Mouse (Mus musculus) G1E-ER4 (cell line): Measurements from ENCODE around the gene Gsg1l2. TPM values are rescaled to one million over a fixed set of nuclear protein-coding genes. Genes with fewer than 3 reads are reported as not detected.

ENCODE experiments used
- GATA1 ChIP-seq: IDR thresholded peaks from one replicate; pipeline ENCODE4 v1.8.0; 2012; ENCODE audit warnings: low read length, inconsistent platforms
- polyA plus RNA-seq: library from polyadenylated mRNA; stranded (reverse); fragments of >175 nt; gene quantifications from 2 replicates; pipeline ENCODE4 v1.2.3, GENCODE M21; 2012

Gene Gsg1l2
- not detected in 2 replicates for polyA plus RNA-seq

- TF ChIP-seq GATA1: no peak
Observed at GRCm38 (mm10) chr11:67774379-67774778, at the start of gene Gsg1l2. Gene Gsg1l2 (plus strand): TSS chr11:67774608.

- TF ChIP-seq GATA1: no peak
Observed at GRCm38 (mm10) chr11:67727095-67727494, 47.3 kb upstream of the Gsg1l2 start.

GRCm38 (mm10) chr11:67728726-67729125 lies 45.7 kb upstream of the Gsg1l2 start:
- TF ChIP-seq GATA1: no peak

GRCm38 (mm10) chr11:67731056-67731455 lies 43.4 kb upstream of the Gsg1l2 start:
- no peak for TF ChIP-seq GATA1

- no peak for TF ChIP-seq GATA1
Observed at GRCm38 (mm10) chr11:67733726-67734125, 40.7 kb upstream of the Gsg1l2 start.

GRCm38 (mm10) chr11:67734597-67734996 lies 39.8 kb upstream of the Gsg1l2 start:
- no peak for TF ChIP-seq GATA1

- no peak for TF ChIP-seq GATA1
Observed at GRCm38 (mm10) chr11:67738345-67738744, 36.1 kb upstream of the Gsg1l2 start.

GRCm38 (mm10) chr11:67738846-67739490 lies 35.4 kb upstream of the Gsg1l2 start:
- no peak for TF ChIP-seq GATA1

- no peak for TF ChIP-seq GATA1
Observed at GRCm38 (mm10) chr11:67741569-67741968, 32.8 kb upstream of the Gsg1l2 start.

- TF ChIP-seq GATA1: no peak
Observed at GRCm38 (mm10) chr11:67756287-67756686, 18.1 kb upstream of the Gsg1l2 start.

- TF ChIP-seq GATA1: no peak
Observed at GRCm38 (mm10) chr11:67757373-67758167, 16.8 kb upstream of the Gsg1l2 start.

- no peak for TF ChIP-seq GATA1
Observed at GRCm38 (mm10) chr11:67771053-67771452, 3.4 kb upstream of the Gsg1l2 start, which contains the start of gene Glp2r. Gene Glp2r (minus strand): TSS chr11:67771153.

- no peak for TF ChIP-seq GATA1
Observed at GRCm38 (mm10) chr11:67771691-67772090, 2.7 kb upstream of the Gsg1l2 start.

GRCm38 (mm10) chr11:67772577-67772976 lies 1.8 kb upstream of the Gsg1l2 start:
- TF ChIP-seq GATA1: no peak

GRCm38 (mm10) chr11:67790182-67790581 lies 15.8 kb downstream of the Gsg1l2 start:
- no peak for TF ChIP-seq GATA1

- TF ChIP-seq GATA1: no peak
Observed at GRCm38 (mm10) chr11:67797931-67798330, 23.5 kb downstream of the Gsg1l2 start, which contains the start of gene Dhrs7c. Gene Dhrs7c (plus strand): TSS chr11:67798187.
